Mouse (Mus musculus) ES-E14 (cell line): Measurements from ENCODE around the gene Pcsk4. TPM values are rescaled to one million over a fixed set of nuclear protein-coding genes. Genes with fewer than 3 reads are reported as not detected.

Experiments used
- DNase-seq: peaks from one replicate; pipeline ENCODE4 v3.0.0-alpha.2; 2013; ENCODE audit warnings: low read depth, low spot score
- H3K27ac ChIP-seq: 2 replicates; pipeline ENCODE4 v1.5.1; 2012; ENCODE audit warnings: low read depth, mild to moderate bottlenecking, low read length, moderate library complexity, mixed read lengths; ENCODE audit not compliant: poor library complexity, insufficient read depth, severe bottlenecking
- H3K36me3 ChIP-seq: 2 replicates; pipeline ENCODE4 v1.6.1; 2012; ENCODE audit warnings: mild to moderate bottlenecking, low read length, moderate library complexity, mixed read lengths; ENCODE audit not compliant: control insufficient read depth, poor library complexity, insufficient read depth, severe bottlenecking
- H3K4me1 ChIP-seq, 2 experiments: fragments of 150-350 bp in 1 of 2; sonication (generic) in 1 of 2; 2 replicates each; pipeline ENCODE4 v1.6.1; 2012; ENCODE audit warnings: low read length in 2 of 2, mild to moderate bottlenecking in 1 of 2, mixed read lengths in 1 of 2; ENCODE audit not compliant: control insufficient read depth in 2 of 2, insufficient read depth in 2 of 2, poor library complexity in 1 of 2
- H3K4me3 ChIP-seq, 2 experiments: fragments of 150-350 bp in 1 of 2; sonication (generic) in 1 of 2; 2 replicates each; pipeline ENCODE4 v1.5.1; 2012; ENCODE audit warnings: low read length in 2 of 2, low read depth in 1 of 2, mild to moderate bottlenecking in 1 of 2, mixed read lengths in 1 of 2; ENCODE audit not compliant: insufficient read depth in 1 of 2, poor library complexity in 1 of 2, severe bottlenecking in 1 of 2
- H3K9ac ChIP-seq: 2 replicates; pipeline ENCODE4 v1.6.1; 2012; ENCODE audit warnings: low read depth, mild to moderate bottlenecking, low read length, mixed read lengths; ENCODE audit not compliant: poor library complexity, insufficient read depth, severe bottlenecking
- H3K9me3 ChIP-seq: fragments of 150-350 bp; sonication (generic); 2 replicates; pipeline ENCODE4 v1.6.1; 2012; ENCODE audit warnings: low read depth, mild to moderate bottlenecking, low read length; ENCODE audit not compliant: control insufficient read depth, insufficient read depth
- CHD2 ChIP-seq: IDR thresholded peaks from 2 replicates; pipeline ENCODE4 v1.6.1; 2014; ENCODE audit warnings: mild to moderate bottlenecking, low read depth, low read length, inconsistent platforms
- HCFC1 ChIP-seq: IDR thresholded peaks from 2 replicates; pipeline ENCODE4 v1.6.1; 2012; ENCODE audit warnings: low read length, inconsistent platforms, borderline replicate concordance; ENCODE audit not compliant: insufficient read depth
- MAFK ChIP-seq: IDR thresholded peaks from 2 replicates; pipeline ENCODE4 v1.6.1; 2014; ENCODE audit warnings: mild to moderate bottlenecking, low read depth, low read length, inconsistent platforms; ENCODE audit not compliant: insufficient read depth
- ZC3H11A ChIP-seq: IDR thresholded peaks from 2 replicates; pipeline ENCODE4 v1.6.1; 2012; ENCODE audit warnings: low read depth, mild to moderate bottlenecking, inconsistent platforms, low read length, borderline replicate concordance
- ZNF384 ChIP-seq: IDR thresholded peaks from 2 replicates; pipeline ENCODE4 v1.6.1; 2012; ENCODE audit warnings: low read depth, low read length, inconsistent platforms
- in situ Hi-C, 2 experiments: fragments of 600-800 bp; cut with MboI; formaldehyde crosslinking; loops; one replicate each; pipeline ENCODE4 v1.15.1; 2025; ENCODE audit warnings: low sequenced_read_pairs in 2 of 2, inconsistent platforms in 1 of 2; ENCODE audit not compliant: unreplicated experiment in 2 of 2
- total RNA-seq: library from RNA; depleted of rRNA; stranded (reverse); fragments of 300-350 nt; gene quantifications from 2 replicates; pipeline ENCODE4 v1.2.3, GENCODE M21; 2012

The Pcsk4 gene
- total RNA-seq, 1 experiment = 1.4 TPM

- TF ChIP-seq CHD2 = no peak
- TF ChIP-seq MAFK = no peak
- Histone ChIP-seq H3K36me3 (no peaks in the 10 kb centered on the region), H3K9ac (no peak overlapping the region), H3K27ac (no peak overlapping the region), H3K4me1 (peaks cover 0 to 6% of the 10 kb centered on the region in 2 experiments; a peak in 1 of 4 replicates), H3K4me3 (no peak overlapping the region), H3K9me3 (no peaks in the 10 kb centered on the region)
- in situ Hi-C loops = loop anchor here in 1 of 2 experiments (10.0 kb wide), 1 partner anchor 198 kb away; the partner anchor contains the start of genes 1600002K03Rik and Efna2
- no peak for DNase-seq
Measured at GRCm38 (mm10) chr10:80372706-80373105, 43.4 kb upstream of the Pcsk4 start.

- Histone ChIP-seq H3K9ac (no peak overlapping the region), H3K4me3 (peak overlapping the region in 1 of 2 experiments; percentile 13; a peak in 1 of 4 replicates), H3K4me1 (peaks cover 0 to 6% of the 10 kb centered on the region in 2 experiments; a peak in 1 of 4 replicates), H3K9me3 (no peaks in the 10 kb centered on the region), H3K36me3 (no peaks in the 10 kb centered on the region), H3K27ac (no peak overlapping the region)
- no peak for DNase-seq
- in situ Hi-C loops = loop anchor here in 1 of 2 experiments (10.0 kb wide), 1 partner anchor 197 kb away; the partner anchor contains the start of genes 1600002K03Rik and Efna2
- no peak for TF ChIP-seq MAFK
- TF ChIP-seq CHD2 = no peak
- TF ChIP-seq HCFC1 = no peak
- TF ChIP-seq ZC3H11A = no peak
- TF ChIP-seq ZNF384 = no peak
Measured at GRCm38 (mm10) chr10:80371983-80372382, 42.7 kb upstream of the Pcsk4 start.

- DNase-seq = no peak
- Histone ChIP-seq H3K9ac (peak overlapping the region; percentile 25; the same call in 1 of the 2 replicates), H3K4me1 (peaks cover 0 to 6% of the 10 kb centered on the region in 2 experiments; a peak in 1 of 4 replicates), H3K27ac (no peak overlapping the region), H3K9me3 (no peaks in the 10 kb centered on the region), H3K36me3 (no peaks in the 10 kb centered on the region), H3K4me3 (peak overlapping the region; percentile 13 to 49; a peak in 3 of 4 replicates)
- TF ChIP-seq ZNF384 (no peak), CHD2 (peak; percentile 91)
- in situ Hi-C loops = loop anchor here in 1 of 2 experiments (10.0 kb wide), 1 partner anchor 197 kb away; the partner anchor contains the start of genes 1600002K03Rik and Efna2
Measured at GRCm38 (mm10) chr10:80371411-80371966, 42.2 kb upstream of the Pcsk4 start.

GRCm38 (mm10) chr10:80369995-80370747, 40.9 kb upstream of the Pcsk4 start:
- H3K27ac ChIP-seq = no peak overlapping the region
- in situ Hi-C loops = loop anchor here in 1 of 2 experiments (10.0 kb wide), 1 partner anchor 195 kb away; the partner anchor contains the start of genes 1600002K03Rik and Efna2
- peaks cover 0 to 6% of the 10 kb centered on the region in 2 experiments; a peak in 1 of 4 replicates for H3K4me1 ChIP-seq
- TF ChIP-seq ZC3H11A (no peak), CHD2 (no peak), ZNF384 (no peak), HCFC1 (no peak), MAFK (no peak)
- no peak overlapping the region for H3K9ac ChIP-seq
- H3K4me3 ChIP-seq = no peak overlapping the region
- DNase-seq = no peak
- H3K36me3 ChIP-seq = no peaks in the 10 kb centered on the region
- H3K9me3 ChIP-seq = no peaks in the 10 kb centered on the region
